Mouse (Mus musculus): ENCODE measurements around the gene Slc25a11. TPM values are rescaled to one million over a fixed set of nuclear protein-coding genes. Genes with fewer than 3 reads are reported as not detected.

The Slc25a11 gene
- total and polyA plus RNA-seq, 3 experiments: 59.2 to 125 (median 72.7) TPM

DNA sequence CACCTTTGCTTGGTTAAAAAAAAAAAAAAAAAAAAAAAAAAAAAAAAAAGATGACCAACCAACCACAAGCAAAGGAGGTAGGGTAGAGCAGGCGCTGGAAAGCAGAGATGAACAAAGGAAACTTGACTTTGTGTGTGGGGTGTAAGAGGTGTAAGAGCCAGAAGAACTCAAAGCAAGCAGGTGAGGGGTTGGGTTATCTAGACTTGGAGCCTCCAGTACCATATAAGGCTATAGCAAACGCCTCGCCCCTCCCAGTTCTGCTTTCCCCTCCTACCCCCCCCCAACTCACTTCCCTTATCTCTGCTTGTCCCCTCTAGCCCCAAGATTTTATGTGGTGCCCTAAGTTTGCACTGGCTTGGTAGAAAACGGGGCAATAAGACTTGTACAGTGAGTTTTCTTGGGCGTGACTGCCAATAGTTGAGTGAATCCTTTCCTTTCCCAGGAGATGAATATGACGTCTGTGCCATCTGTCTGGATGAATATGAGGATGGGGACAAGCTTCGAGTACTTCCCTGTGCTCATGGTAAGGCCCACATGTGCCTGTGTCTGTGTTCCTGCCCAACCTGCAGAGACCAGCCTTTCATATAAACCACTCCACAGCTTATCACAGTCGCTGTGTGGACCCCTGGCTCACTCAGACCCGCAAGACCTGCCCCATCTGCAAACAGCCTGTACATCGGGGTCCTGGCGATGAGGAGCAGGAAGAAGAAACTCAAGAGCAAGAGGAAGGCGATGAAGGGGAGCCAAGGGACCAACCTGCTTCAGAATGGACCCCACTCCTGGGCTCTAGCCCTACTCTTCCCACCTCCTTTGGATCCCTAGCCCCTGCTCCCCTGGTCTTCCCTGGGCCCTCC lies 3.3 kb upstream of the Slc25a11 start:
- H3K36me3 ChIP-seq (replicated peaks): peaks cover 70% of the 10 kb centered on the region
- ATAC-seq (ENCODE audit: extremely low read depth, insufficient number of reproducible peaks, low FRiP score, poor library complexity, severe bottlenecking) (no peak), DNase-seq (ENCODE audit: low spot score) (no peak)

DNA sequence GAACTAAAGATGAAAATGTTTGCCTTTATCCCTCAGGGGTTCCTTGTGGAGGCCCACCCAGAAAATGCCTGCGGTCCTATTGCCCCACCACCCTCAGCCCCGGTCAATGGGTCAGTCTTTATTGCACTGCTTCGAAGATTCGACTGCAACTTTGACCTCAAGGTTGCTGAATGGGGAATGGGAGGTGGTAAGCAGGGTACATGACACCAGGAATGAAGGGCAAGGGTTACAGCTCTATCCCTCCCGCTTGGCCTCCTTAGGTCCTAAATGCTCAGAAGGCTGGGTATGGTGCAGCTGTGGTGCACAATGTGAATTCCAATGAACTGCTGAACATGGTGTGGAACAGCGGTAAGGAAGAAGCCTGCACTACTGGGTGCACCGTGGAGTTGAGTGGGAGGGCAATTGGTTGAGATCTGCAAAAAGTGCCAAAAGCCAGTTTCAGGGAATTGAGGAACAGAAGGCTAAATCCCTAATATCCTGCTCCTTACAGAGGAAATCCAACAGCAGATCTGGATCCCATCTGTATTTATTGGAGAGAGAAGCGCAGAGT lies 2.0 kb upstream of the Slc25a11 start:
- Histone ChIP-seq H3K36me3 (replicated peaks) (peaks cover 83% of the 10 kb centered on the region), H3K4me1 (ENCODE audit: insufficient read depth, low read depth, low read length) (peaks cover 75% of the 10 kb centered on the region), H3K27me3 (ENCODE audit: insufficient read depth, low read length) (no peaks in the 10 kb centered on the region), H3K4me3 (ENCODE audit: low read depth, low read length) (peak overlapping the region; percentile 80; the same call in 1 of the 2 replicates), H3K9me3 (replicated peaks) (no peaks in the 10 kb centered on the region)
- DNase-seq (ENCODE audit: low spot score) (no peak), ATAC-seq (ENCODE audit: extremely low read depth, insufficient number of reproducible peaks, low FRiP score, poor library complexity, severe bottlenecking) (no peak)
- TF ChIP-seq GATA2 (IDR thresholded peaks at IDR 0.05; ENCODE audit: borderline replicate concordance, low read depth, low read length): no peak
- peak; percentile 88; the same call in 1 of the 2 replicates for TF ChIP-seq POLR2AphosphoS5 (IDR thresholded peaks at IDR 0.05; ENCODE audit: insufficient replicate concordance, low read depth, low read length)
- no peak for TF ChIP-seq TAL1 (conservative IDR thresholded peaks at IDR 0.05; ENCODE audit: low read depth, low read length)
- TF ChIP-seq CTCF (IDR thresholded peaks at IDR 0.05; ENCODE audit: low read depth, low read length): no peak
- TF ChIP-seq GATA1 (IDR thresholded peaks at IDR 0.05; ENCODE audit: borderline replicate concordance, low read length): no peak

More for the DNA sequence above, 3.3 kb upstream of the Slc25a11 start:
- no peaks in the 10 kb centered on the region for H3K9me3 ChIP-seq (replicated peaks)
- TF ChIP-seq GATA1 (IDR thresholded peaks at IDR 0.05; ENCODE audit: borderline replicate concordance, low read length) (no peak), CTCF (IDR thresholded peaks at IDR 0.05; ENCODE audit: low read depth, low read length) (no peak), GATA2 (IDR thresholded peaks at IDR 0.05; ENCODE audit: borderline replicate concordance, low read depth, low read length) (no peak), TAL1 (conservative IDR thresholded peaks at IDR 0.05; ENCODE audit: low read depth, low read length) (no peak), POLR2AphosphoS5 (IDR thresholded peaks at IDR 0.05; ENCODE audit: insufficient replicate concordance, low read depth, low read length) (no peak)
- no peaks in the 10 kb centered on the region for H3K27me3 ChIP-seq (ENCODE audit: insufficient read depth, low read length)
- peak overlapping the region; percentile 100; the same call in 1 of the 2 replicates for H3K4me3 ChIP-seq (ENCODE audit: low read depth, low read length)
- H3K4me1 ChIP-seq (ENCODE audit: insufficient read depth, low read depth, low read length): peaks cover 68% of the 10 kb centered on the region

DNA sequence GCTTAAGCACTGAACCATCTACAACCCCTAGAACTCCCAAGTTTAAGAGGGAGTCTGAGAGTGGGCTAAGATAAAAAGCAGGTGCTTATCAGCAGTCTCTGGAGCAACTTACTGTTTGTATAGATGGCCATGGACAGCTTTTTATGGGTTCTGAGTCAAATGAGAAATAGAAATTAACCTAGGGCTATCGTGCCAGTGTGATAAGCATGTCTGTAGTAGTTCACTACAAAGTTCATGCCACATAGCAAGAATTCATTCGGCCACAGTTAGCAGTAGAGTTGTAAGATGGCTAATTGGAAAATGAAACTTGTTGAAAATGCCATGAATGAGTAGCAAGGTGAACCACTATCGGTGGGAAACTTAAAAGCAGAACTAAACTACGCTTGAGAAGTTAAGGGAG lies 1.2 kb upstream of the Slc25a11 start:
- H3K27me3 ChIP-seq (ENCODE audit: insufficient read depth, low read length): no peaks in the 10 kb centered on the region
- ATAC-seq (ENCODE audit: extremely low read depth, insufficient number of reproducible peaks, low FRiP score, poor library complexity, severe bottlenecking) (no peak), DNase-seq (ENCODE audit: low spot score) (no peak)
- no peaks in the 10 kb centered on the region for H3K9me3 ChIP-seq (replicated peaks)
- peak overlapping the region; percentile 80 for H3K4me3 ChIP-seq (ENCODE audit: low read depth, low read length)
- H3K4me1 ChIP-seq (ENCODE audit: insufficient read depth, low read depth, low read length): peaks cover 76% of the 10 kb centered on the region
- H3K36me3 ChIP-seq (replicated peaks): peaks cover 84% of the 10 kb centered on the region
- TF ChIP-seq POLR2AphosphoS5 (IDR thresholded peaks at IDR 0.05; ENCODE audit: insufficient replicate concordance, low read depth, low read length) (no peak), GATA2 (IDR thresholded peaks at IDR 0.05; ENCODE audit: borderline replicate concordance, low read depth, low read length) (no peak), TAL1 (conservative IDR thresholded peaks at IDR 0.05; ENCODE audit: low read depth, low read length) (peak; percentile 58), CTCF (IDR thresholded peaks at IDR 0.05; ENCODE audit: low read depth, low read length) (no peak), GATA1 (IDR thresholded peaks at IDR 0.05; ENCODE audit: borderline replicate concordance, low read length) (no peak)

DNA sequence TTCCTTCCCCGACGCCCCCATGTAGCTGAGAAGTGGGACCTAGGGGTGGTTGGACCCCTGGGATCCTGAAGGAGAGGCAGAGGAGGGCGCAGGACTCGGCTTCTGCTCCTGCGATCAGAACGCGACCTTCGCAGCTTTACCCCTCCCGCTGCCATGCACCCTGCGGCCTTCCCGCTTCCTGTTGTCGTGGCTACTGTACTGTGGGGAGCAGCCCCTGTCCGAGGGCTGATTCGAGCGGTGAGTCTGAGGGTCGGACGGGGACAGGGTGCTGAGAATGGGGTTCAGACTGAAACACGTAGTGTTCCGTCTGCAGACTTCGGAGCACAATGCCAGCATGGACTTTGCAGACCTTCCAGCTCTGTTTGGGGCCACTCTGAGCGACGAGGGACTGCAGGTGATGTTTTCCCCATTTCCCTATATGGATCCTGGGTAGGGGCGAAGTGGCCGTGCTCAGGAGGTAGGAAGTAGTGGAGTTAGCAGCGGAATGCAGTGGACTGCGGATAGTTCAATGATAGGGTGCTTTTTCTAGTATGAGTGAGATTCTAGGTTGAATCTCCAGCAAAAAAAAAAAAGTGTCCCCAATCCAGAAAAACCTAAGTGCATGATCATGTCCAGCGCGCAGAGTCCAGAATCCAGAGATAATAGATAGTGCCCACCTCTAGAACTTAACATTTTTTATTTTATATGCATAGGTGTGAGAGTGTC lies 589 bp upstream of the Slc25a11 start:
- Histone ChIP-seq H3K9me3 (replicated peaks) (no peaks in the 10 kb centered on the region), H3K27me3 (ENCODE audit: insufficient read depth, low read length) (no peaks in the 10 kb centered on the region), H3K4me3 (ENCODE audit: low read depth, low read length) (peak overlapping the region; percentile 80), H3K4me1 (ENCODE audit: insufficient read depth, low read depth, low read length) (peaks cover 77% of the 10 kb centered on the region), H3K36me3 (replicated peaks) (peaks cover 84% of the 10 kb centered on the region)
- DNase-seq (ENCODE audit: low spot score) (no peak), ATAC-seq (ENCODE audit: extremely low read depth, insufficient number of reproducible peaks, low FRiP score, poor library complexity, severe bottlenecking) (no peak)
- TF ChIP-seq CTCF (IDR thresholded peaks at IDR 0.05; ENCODE audit: low read depth, low read length) (no peak), POLR2AphosphoS5 (IDR thresholded peaks at IDR 0.05; ENCODE audit: insufficient replicate concordance, low read depth, low read length) (peak; percentile 84; the same call in 1 of the 2 replicates), GATA1 (IDR thresholded peaks at IDR 0.05; ENCODE audit: borderline replicate concordance, low read length) (no peak)

DNA sequence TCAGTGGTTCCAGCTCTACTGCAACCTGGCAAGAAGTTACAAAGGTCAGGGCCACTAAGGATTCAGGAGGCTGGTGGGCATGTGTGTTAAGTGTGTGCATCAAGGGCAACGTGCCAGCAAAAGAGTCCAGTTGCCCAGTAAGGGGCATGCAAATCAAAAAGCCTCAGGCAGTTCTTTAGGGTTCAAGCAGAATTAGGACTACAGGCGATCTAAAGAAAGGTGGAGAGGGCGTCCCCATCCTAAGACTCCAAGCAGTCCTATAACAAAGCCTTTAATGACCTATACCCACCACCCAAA lies 1.1 kb downstream of the Slc25a11 start:
- Histone ChIP-seq H3K4me3 (ENCODE audit: low read depth, low read length) (peak overlapping the region; percentile 80), H3K9me3 (replicated peaks) (no peaks in the 10 kb centered on the region), H3K4me1 (ENCODE audit: insufficient read depth, low read depth, low read length) (peaks cover 71% of the 10 kb centered on the region), H3K36me3 (replicated peaks) (peaks cover 83% of the 10 kb centered on the region), H3K27me3 (ENCODE audit: insufficient read depth, low read length) (no peaks in the 10 kb centered on the region)
- TF ChIP-seq CTCF (IDR thresholded peaks at IDR 0.05; ENCODE audit: low read depth, low read length) (no peak), TAL1 (conservative IDR thresholded peaks at IDR 0.05; ENCODE audit: low read depth, low read length) (no peak), POLR2AphosphoS5 (IDR thresholded peaks at IDR 0.05; ENCODE audit: insufficient replicate concordance, low read depth, low read length) (no peak), GATA1 (IDR thresholded peaks at IDR 0.05; ENCODE audit: borderline replicate concordance, low read length) (no peak), GATA2 (IDR thresholded peaks at IDR 0.05; ENCODE audit: borderline replicate concordance, low read depth, low read length) (no peak)
- ATAC-seq (ENCODE audit: extremely low read depth, insufficient number of reproducible peaks, low FRiP score, poor library complexity, severe bottlenecking): no peak
- DNase-seq (ENCODE audit: low spot score): no peak

Measured in G1E (cell line).